Comparison of ENCODE assay signal across 14 mouse cellular contexts in genomic region chr1:47104055-47104454, GRCm38 (mm10).
"Had no signal": no experiment of that assay in that cellular context is flagged by ENCODE, and none has a peak within 500 bp of the region (broad histone marks: within the 10 kb centered on the region; RNA-seq: fewer than 3 reads in every experiment).

No protein-coding gene starts in this region.

- H3K4me3 ChIP-seq: liver, embryonic 13.5 days; midbrain, embryonic 12.5 days; midbrain, embryonic 15.5 days; neural tube, embryonic 12.5 days; neural tube, embryonic 15.5 days had no signal

- H3K4me1 ChIP-seq: liver, embryonic 13.5 days; midbrain, embryonic 12.5 days; midbrain, embryonic 15.5 days; neural tube, embryonic 12.5 days; neural tube, embryonic 15.5 days had no signal

- H3K36me3 ChIP-seq: liver, embryonic 13.5 days; midbrain, embryonic 12.5 days; midbrain, embryonic 15.5 days; neural tube, embryonic 12.5 days; neural tube, embryonic 15.5 days had no signal

- H3K27ac ChIP-seq: kidney, postnatal 0 days; liver, embryonic 13.5 days; macrophage; midbrain, embryonic 12.5 days; midbrain, embryonic 15.5 days; neural tube, embryonic 12.5 days; neural tube, embryonic 15.5 days had no signal

- H3K27me3 ChIP-seq: liver, embryonic 13.5 days; midbrain, embryonic 12.5 days; midbrain, embryonic 15.5 days; neural tube, embryonic 12.5 days; neural tube, embryonic 15.5 days had no signal

- H3K9ac ChIP-seq: liver, embryonic 13.5 days; lung, embryonic 14.5 days; midbrain, embryonic 12.5 days; midbrain, embryonic 15.5 days; neural tube, embryonic 12.5 days; neural tube, embryonic 15.5 days had no signal

- ATAC-seq: lung, postnatal 0 days had no signal

- DNase-seq: kidney, adult 2 months; kidney, postnatal 25 days; liver, embryonic 13.5 days; lung, embryonic 14.5 days; thymus, adult 2 months; thymus, postnatal 14 days; thymus, postnatal 4 days had no signal

- H3K4me2 ChIP-seq: liver, embryonic 13.5 days; lung, embryonic 14.5 days; midbrain, embryonic 12.5 days; midbrain, embryonic 15.5 days; neural tube, embryonic 12.5 days; neural tube, embryonic 15.5 days had no signal

- H3K9me3 ChIP-seq: liver, embryonic 13.5 days; midbrain, embryonic 12.5 days; midbrain, embryonic 15.5 days; neural tube, embryonic 12.5 days; neural tube, embryonic 15.5 days had no signal
